Mouse (Mus musculus) heart, embryonic 15.5 days (tissue): ENCODE measurements around the gene Csf2rb2. TPM values are rescaled to one million over a fixed set of nuclear protein-coding genes. Genes with fewer than 3 reads are reported as not detected.
"Not testable (repeated sequence)": the region's sequence is repeated elsewhere in the genome, so short reads cannot be mapped to it uniquely, and the experiment has no call there.

Experiments
- ATAC-seq: fragments of 200-750 bp; cut with Nextera tagmentation; replicated peaks from 2 replicates; pipeline ENCODE4 v1.8.0; 2017; ENCODE audit warnings: low read depth, moderate TSS enrichment; ENCODE audit not compliant: insufficient number of reproducible peaks, insufficient read depth, low FRiP score
- H3K27ac ChIP-seq: fragments of 300-500 bp; sonication (generic); 2 replicates; pipeline ENCODE4 v1.5.1; 2015; ENCODE audit warnings: mild to moderate bottlenecking, inconsistent platforms
- H3K27me3 ChIP-seq: fragments of 300-500 bp; sonication (generic); 2 replicates; pipeline ENCODE4 v1.6.1; 2015; ENCODE audit warnings: inconsistent platforms
- H3K36me3 ChIP-seq: fragments of 300-500 bp; sonication (generic); 2 replicates; pipeline ENCODE4 v1.6.1; 2015; ENCODE audit warnings: mild to moderate bottlenecking, inconsistent platforms
- H3K4me1 ChIP-seq: fragments of 300-500 bp; sonication (generic); replicated peaks from 2 replicates; pipeline ENCODE4 v1.6.1; 2015; ENCODE audit warnings: inconsistent platforms
- H3K4me2 ChIP-seq: fragments of 300-500 bp; sonication (generic); 2 replicates; pipeline ENCODE4 v1.6.1; 2015; ENCODE audit warnings: inconsistent platforms, mild to moderate bottlenecking, moderate library complexity
- H3K4me3 ChIP-seq: fragments of 300-500 bp; sonication (generic); 2 replicates; pipeline ENCODE4 v1.5.1; 2015; ENCODE audit warnings: mild to moderate bottlenecking, inconsistent platforms
- H3K9ac ChIP-seq: fragments of 300-500 bp; sonication (generic); 2 replicates; pipeline ENCODE4 v1.6.1; 2015; ENCODE audit warnings: mild to moderate bottlenecking, inconsistent platforms
- H3K9me3 ChIP-seq: fragments of 300-500 bp; sonication (generic); replicated peaks from 2 replicates; pipeline ENCODE4 v1.6.1; 2016; ENCODE audit warnings: inconsistent platforms
- WGBS: fragments of 180-500 bp; shearing (Covaris S2); methylation state at CpG from one replicate; pipeline ENCODE4 v1.1.7; 2015; ENCODE audit warnings: mixed read lengths; 5-methylcytosine and 5-hydroxymethylcytosine counted together
- polyA plus RNA-seq: library from polyadenylated mRNA; unstranded; fragments of >200 nt; fragmentation: Nextera tagmentation; extraction: Ambion mirVana; gene quantifications from 2 replicates; pipeline ENCODE4 v1.2.1, GENCODE M21; 2015

Csf2rb2 gene
- polyA plus RNA-seq, 1 experiment from 2014 or later = 0.54 TPM

GRCm38 (mm10) chr15:78329972-78330371, 24.5 kb upstream of the Csf2rb2 start:
- not testable (repeated sequence) for H3K4me3 ChIP-seq, ATAC-seq

GRCm38 (mm10) chr15:78328520-78329097, 23.1 kb upstream of the Csf2rb2 start:
- WGBS = 84% methylated on average over 3 of the region's 3 CpGs
- Histone ChIP-seq H3K9me3 (no peaks in the 10 kb centered on the region), H3K9ac (no peak overlapping the region), H3K27me3 (no peaks in the 10 kb centered on the region), H3K27ac (no peak overlapping the region), H3K4me3 (no peak overlapping the region), H3K4me1 (no peaks in the 10 kb centered on the region), H3K4me2 (no peak overlapping the region), H3K36me3 (no peaks in the 10 kb centered on the region)
- no peak for ATAC-seq

More at GRCm38 (mm10) chr15:78329972-78330371, 24.5 kb upstream of the Csf2rb2 start:
- H3K9me3 ChIP-seq, H3K27me3 ChIP-seq, H3K4me2 ChIP-seq, H3K9ac ChIP-seq, H3K27ac ChIP-seq, H3K4me1 ChIP-seq, H3K36me3 ChIP-seq: not testable (repeated sequence)
- WGBS = 52% methylated on average over 6 of the region's 6 CpGs

DNA sequence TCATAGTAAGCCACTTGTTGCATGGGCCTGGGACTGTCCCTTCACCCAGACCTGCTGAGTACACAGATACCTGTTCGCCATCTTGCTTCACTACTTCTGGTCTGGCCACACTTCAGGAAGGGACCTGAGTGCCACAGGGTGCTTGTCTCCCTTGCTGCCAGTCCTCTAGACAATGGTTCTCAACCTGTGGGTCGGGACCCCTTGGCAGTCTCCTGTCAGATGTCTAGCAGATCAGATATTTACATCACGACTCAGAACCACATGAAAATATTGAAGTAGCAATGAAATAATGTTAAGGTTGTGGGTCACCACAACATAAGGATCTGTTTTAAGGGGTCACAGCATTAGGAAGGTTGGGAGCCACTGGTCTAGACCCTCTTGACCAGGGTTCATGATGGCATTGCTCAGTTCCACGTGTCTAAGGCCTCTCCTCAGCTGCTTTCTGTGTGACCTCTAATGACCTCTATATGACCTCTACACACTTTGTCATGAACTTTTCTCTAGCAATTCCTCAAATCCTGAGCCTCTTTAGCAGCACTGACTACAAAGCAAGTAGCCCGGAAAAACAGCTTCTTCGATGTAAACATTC, 22.3 kb upstream of the Csf2rb2 start:
- not testable (repeated sequence) for ATAC-seq, H3K9me3 ChIP-seq, H3K4me1 ChIP-seq, H3K4me2 ChIP-seq, H3K9ac ChIP-seq, H3K4me3 ChIP-seq, H3K27me3 ChIP-seq, H3K27ac ChIP-seq, H3K36me3 ChIP-seq
- WGBS = 81% methylated on average over 6 of the region's 6 CpGs

DNA sequence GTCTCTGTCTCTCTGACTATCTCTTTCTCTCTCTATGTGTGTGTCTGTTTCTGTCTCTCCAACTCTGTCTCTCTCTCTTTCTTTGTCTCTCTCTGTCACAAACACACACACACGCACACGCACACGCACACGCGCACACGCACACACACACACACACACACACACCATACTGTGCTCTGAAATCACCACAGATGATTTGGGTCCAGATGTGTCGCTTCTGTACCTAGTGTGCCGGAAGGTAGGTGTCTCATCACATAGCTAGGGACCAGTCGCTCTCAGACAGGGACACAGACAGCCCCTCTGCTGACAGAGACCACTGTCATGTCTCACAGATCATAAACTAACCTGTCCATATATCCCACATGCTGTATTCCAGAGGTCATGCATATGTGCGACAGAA, 21.2 kb upstream of the Csf2rb2 start:
- H3K36me3 ChIP-seq = no peaks in the 10 kb centered on the region
- ATAC-seq = no peak
- H3K9me3 ChIP-seq = no peaks in the 10 kb centered on the region
- no peak overlapping the region for H3K9ac ChIP-seq
- no peak overlapping the region for H3K4me3 ChIP-seq
- H3K4me2 ChIP-seq = no peak overlapping the region
- H3K4me1 ChIP-seq = no peaks in the 10 kb centered on the region
- no peaks in the 10 kb centered on the region for H3K27me3 ChIP-seq
- 85% methylated on average over 10 of the region's 10 CpGs for WGBS
- H3K27ac ChIP-seq = no peak overlapping the region

GRCm38 (mm10) chr15:78325671-78326339, 20.3 kb upstream of the Csf2rb2 start, which contains the start of gene Csf2rb:
TSS of gene Csf2rb (plus strand) at chr15:78325752.
- Histone ChIP-seq H3K27me3 (no peaks in the 10 kb centered on the region), H3K4me3 (no peak within 1 kb of the TSS), H3K4me1 (no peaks in the 10 kb centered on the region), H3K9ac (no peak within 1 kb of the TSS), H3K9me3 (no peaks in the 10 kb centered on the region), H3K27ac (no peak within 1 kb of the TSS), H3K36me3 (no peaks in the 10 kb centered on the region), H3K4me2 (no peak within 1 kb of the TSS)
- 57% methylated on average over 11 of the region's 11 CpGs for WGBS
- no peak for ATAC-seq

DNA sequence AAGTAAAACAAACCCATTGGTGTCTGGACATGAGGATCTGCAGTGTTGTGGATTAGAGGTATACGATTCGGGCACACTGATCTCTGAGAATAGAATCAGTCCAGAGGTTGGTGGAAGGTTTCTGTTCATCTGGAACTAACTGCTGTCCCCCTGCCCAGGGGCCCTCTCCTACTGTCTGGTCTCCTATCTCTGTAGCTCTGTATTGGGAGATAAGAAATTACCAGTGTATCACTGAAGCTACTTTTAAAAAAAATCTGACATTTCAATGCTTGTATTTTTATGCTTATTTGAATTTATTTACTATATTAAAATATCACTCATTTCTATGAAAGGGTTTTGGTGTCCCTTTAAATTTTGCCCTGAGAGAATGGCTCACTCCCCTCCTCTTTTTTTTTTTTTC, 18.8 kb upstream of the Csf2rb2 start:
- Histone ChIP-seq H3K4me1 (no peaks in the 10 kb centered on the region), H3K4me3 (no peak overlapping the region), H3K27ac (no peak overlapping the region), H3K27me3 (no peaks in the 10 kb centered on the region), H3K9ac (no peak overlapping the region), H3K4me2 (no peak overlapping the region), H3K36me3 (no peaks in the 10 kb centered on the region), H3K9me3 (no peaks in the 10 kb centered on the region)
- ATAC-seq = no peak
- WGBS = 73% methylated on average over 2 of the region's 2 CpGs

- Histone ChIP-seq H3K4me1 (no peaks in the 10 kb centered on the region), H3K27ac (no peak overlapping the region), H3K4me3 (no peak overlapping the region), H3K27me3 (no peaks in the 10 kb centered on the region), H3K36me3 (no peaks in the 10 kb centered on the region), H3K9me3 (no peaks in the 10 kb centered on the region), H3K9ac (no peak overlapping the region), H3K4me2 (no peak overlapping the region)
- 63% methylated on average over 1 of the region's 1 CpGs for WGBS
- no peak for ATAC-seq
Measured at GRCm38 (mm10) chr15:78323366-78323765, 17.8 kb upstream of the Csf2rb2 start.

GRCm38 (mm10) chr15:78320825-78321496, 15.4 kb upstream of the Csf2rb2 start:
- H3K27ac ChIP-seq = no peak overlapping the region
- H3K9me3 ChIP-seq = no peaks in the 10 kb centered on the region
- H3K4me1 ChIP-seq = no peaks in the 10 kb centered on the region
- no peak overlapping the region for H3K9ac ChIP-seq
- H3K36me3 ChIP-seq = no peaks in the 10 kb centered on the region
- no peak overlapping the region for H3K4me2 ChIP-seq
- ATAC-seq = peak; percentile 60
- H3K27me3 ChIP-seq = no peaks in the 10 kb centered on the region
- no peak overlapping the region for H3K4me3 ChIP-seq
- WGBS = 9% methylated on average over 5 of the region's 5 CpGs

DNA sequence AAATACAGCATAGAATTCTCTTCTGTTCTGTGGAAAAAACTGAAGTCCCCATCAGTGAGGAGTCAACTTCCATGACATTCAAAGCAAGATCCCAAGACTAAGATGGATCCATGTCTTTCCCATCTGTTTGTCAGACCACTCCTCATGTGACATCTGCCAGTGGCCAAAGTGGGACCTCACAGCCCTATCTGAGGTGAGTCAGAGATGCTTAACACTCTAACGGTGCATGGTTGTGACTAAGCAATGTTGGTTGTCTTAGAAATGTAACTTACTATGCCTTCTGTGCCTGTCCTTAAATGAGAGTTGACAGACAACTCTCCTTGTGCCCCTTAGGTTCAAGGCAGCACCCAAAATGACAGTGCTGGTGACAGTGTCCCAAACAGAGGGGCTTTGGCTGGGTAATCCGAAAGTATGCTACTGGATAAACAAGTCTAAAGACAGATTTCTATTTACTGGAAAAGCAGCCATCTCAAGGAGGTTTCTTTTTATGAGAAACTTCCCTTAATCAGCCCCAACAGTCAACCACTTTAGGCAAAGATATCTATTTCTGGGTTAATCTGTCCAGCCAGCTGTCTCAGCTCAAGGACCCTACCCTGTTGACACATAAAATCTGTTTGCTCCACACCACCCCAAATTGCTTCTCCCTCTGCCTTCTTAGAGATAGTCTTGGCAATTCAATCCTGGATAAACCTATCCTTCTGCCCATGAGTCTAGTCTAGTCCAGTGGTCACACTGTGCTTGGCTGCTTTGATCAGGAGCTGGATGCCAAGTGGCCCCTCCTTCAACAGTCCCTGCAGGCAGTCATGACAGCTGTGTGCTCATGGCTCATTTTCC, 13.0 kb upstream of the Csf2rb2 start:
- H3K4me3 ChIP-seq, H3K4me2 ChIP-seq, ATAC-seq, H3K27me3 ChIP-seq, H3K36me3 ChIP-seq, H3K9me3 ChIP-seq, H3K4me1 ChIP-seq, H3K9ac ChIP-seq, H3K27ac ChIP-seq: not testable (repeated sequence)
- WGBS = 44% methylated on average over 2 of the region's 2 CpGs

DNA sequence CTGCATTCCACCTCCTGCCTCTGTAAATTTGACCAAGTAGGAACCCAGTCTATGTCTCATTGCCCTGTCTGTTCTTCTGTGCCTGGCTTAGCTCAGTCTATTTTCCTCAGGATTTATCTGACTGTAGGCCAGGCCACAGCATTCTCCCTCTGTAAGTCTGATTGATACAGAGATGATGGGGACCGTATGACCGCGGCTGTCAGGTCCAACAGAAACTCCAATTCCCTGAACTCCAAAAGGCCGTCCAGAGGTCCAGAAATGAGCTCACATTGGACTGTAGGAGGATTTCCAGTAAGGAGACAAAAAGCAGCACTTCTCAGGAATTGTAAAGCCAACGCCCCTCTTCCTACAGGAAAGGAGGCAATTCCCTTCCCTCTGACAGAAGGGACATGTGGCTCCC, 8.1 kb upstream of the Csf2rb2 start:
- WGBS = 58% methylated on average over 5 of the region's 5 CpGs
- not testable (repeated sequence) for H3K27ac ChIP-seq

More for the DNA sequence above, 8.1 kb upstream of the Csf2rb2 start:
- not testable (repeated sequence) for H3K9ac ChIP-seq, H3K36me3 ChIP-seq, H3K4me2 ChIP-seq, H3K4me1 ChIP-seq, ATAC-seq, H3K27me3 ChIP-seq, H3K9me3 ChIP-seq, H3K4me3 ChIP-seq
